Mouse (Mus musculus) intestine, postnatal 0 days (tissue): ENCODE results near the gene Tbc1d30. TPM values are rescaled to one million over a fixed set of nuclear protein-coding genes. Genes with fewer than 3 reads are reported as not detected.

Experiments used
- ATAC-seq: fragments of 200-750 bp; cut with Nextera tagmentation; 2 replicates; pipeline ENCODE4 v1.8.0; 2017; ENCODE audit warnings: mild to moderate bottlenecking, moderate TSS enrichment, moderate library complexity
- H3K27ac ChIP-seq: fragments of 300-500 bp; sonication (generic); 2 replicates; pipeline ENCODE4 v1.5.1; 2014; ENCODE audit warnings: mild to moderate bottlenecking, low read depth, low read length, moderate library complexity
- H3K27me3 ChIP-seq: fragments of 300-500 bp; sonication (generic); replicated peaks from 2 replicates; pipeline ENCODE4 v1.6.1; 2014; ENCODE audit warnings: low read length, mixed read lengths; ENCODE audit not compliant: control insufficient read depth, insufficient read depth
- H3K36me3 ChIP-seq: fragments of 300-500 bp; sonication (generic); 2 replicates; pipeline ENCODE4 v1.6.1; 2014; ENCODE audit warnings: mild to moderate bottlenecking, moderate library complexity; ENCODE audit not compliant: control insufficient read depth, insufficient read depth
- H3K4me1 ChIP-seq: fragments of 300-500 bp; sonication (generic); replicated peaks from 2 replicates; pipeline ENCODE4 v1.6.1; 2014; ENCODE audit warnings: antibody characterized with exemption, low read length, mixed read lengths; ENCODE audit not compliant: control insufficient read depth, insufficient read depth
- H3K4me2 ChIP-seq: fragments of 300-500 bp; sonication (generic); replicated peaks from 2 replicates; pipeline ENCODE4 v1.6.1; 2014; ENCODE audit warnings: low read depth, mild to moderate bottlenecking, moderate library complexity
- H3K4me3 ChIP-seq: fragments of 300-500 bp; sonication (generic); 2 replicates; pipeline ENCODE4 v1.5.1; 2014; ENCODE audit warnings: low read depth, low read length
- H3K9ac ChIP-seq: fragments of 300-500 bp; sonication (generic); 2 replicates; pipeline ENCODE4 v1.6.1; 2014; ENCODE audit warnings: mild to moderate bottlenecking, low read depth, low read length
- H3K9me3 ChIP-seq: fragments of 300-500 bp; sonication (generic); 2 replicates; pipeline ENCODE4 v1.6.1; 2016; ENCODE audit warnings: mixed run types; ENCODE audit not compliant: control insufficient read depth
- CTCF ChIP-seq: sonication (generic); IDR thresholded peaks from 2 replicates; pipeline ENCODE4 v1.5.1; 2016; ENCODE audit warnings: low read depth, mild to moderate bottlenecking, control low read depth, antibody characterized with exemption, moderate library complexity
- WGBS: fragments of 180-500 bp; shearing (Covaris S2); extraction: QIAGEN DNeasy Blood & Tissue Kit; methylation state at CpG from one replicate; pipeline ENCODE4 v1.1.7; 2014; 5-methylcytosine and 5-hydroxymethylcytosine counted together
- polyA plus RNA-seq: library from polyadenylated mRNA; unstranded; fragments of >200 nt; fragmentation: Nextera tagmentation; extraction: Ambion mirVana; gene quantifications from 2 replicates; pipeline ENCODE4 v1.2.1, GENCODE M21; 2015

Gene Tbc1d30
- polyA plus RNA-seq, 1 experiment from 2014 or later, result 2.8 TPM

DNA sequence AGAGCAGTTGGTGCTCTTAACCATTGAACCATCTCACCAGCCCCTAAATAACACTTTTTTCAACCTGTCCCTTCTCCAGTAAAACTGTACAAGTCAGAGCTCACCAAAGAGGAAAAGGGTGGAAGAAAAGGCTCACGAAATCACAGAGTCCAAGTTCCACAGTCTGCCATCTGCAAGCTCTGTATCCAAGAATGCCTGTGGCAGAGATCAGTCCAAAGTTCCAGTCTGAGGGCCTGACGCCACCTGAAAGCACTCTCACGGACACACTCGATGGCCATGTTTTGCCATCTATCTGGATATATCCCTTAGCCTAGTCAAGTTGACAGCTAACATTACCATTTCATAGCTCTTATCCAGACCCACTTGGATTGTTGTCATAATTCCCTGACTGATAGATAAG is 101.3 kb downstream of the Tbc1d30 start:
- no peak overlapping the region for H3K27ac ChIP-seq
- H3K36me3 ChIP-seq, result no peaks in the 10 kb centered on the region
- no peak overlapping the region for H3K4me2 ChIP-seq
- no peaks in the 10 kb centered on the region for H3K4me1 ChIP-seq
- no peak for TF ChIP-seq CTCF
- 74% methylated on average over 4 of the region's 4 CpGs for WGBS
- ATAC-seq, result no peak
- no peak overlapping the region for H3K9ac ChIP-seq
- H3K4me3 ChIP-seq, result no peak overlapping the region
- H3K9me3 ChIP-seq, result no peaks in the 10 kb centered on the region
- no peaks in the 10 kb centered on the region for H3K27me3 ChIP-seq

DNA sequence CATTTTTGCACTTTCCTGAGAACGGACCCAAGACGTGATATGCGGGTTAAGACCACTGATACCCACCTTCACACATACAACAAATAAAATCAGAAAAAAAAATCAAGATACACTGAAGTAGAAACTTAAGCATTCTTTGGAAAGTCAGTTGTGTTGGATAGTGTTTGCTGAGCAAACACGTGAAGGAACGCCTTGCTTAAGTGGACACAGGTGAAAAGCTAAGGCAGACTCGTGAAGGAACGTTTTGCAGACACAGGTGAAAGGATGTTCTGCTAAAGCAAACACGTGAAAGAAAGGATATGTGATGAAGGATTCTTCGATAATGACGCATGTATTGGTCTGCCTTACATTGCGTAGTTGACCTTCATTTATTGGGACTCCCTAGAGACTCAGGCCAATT is 103.5 kb downstream of the Tbc1d30 start:
- 84% methylated on average over 11 of the region's 11 CpGs for WGBS
- no peaks in the 10 kb centered on the region for H3K27me3 ChIP-seq
- no peak for ATAC-seq

GRCm38 (mm10) chr10:121246971-121247370 is 104.1 kb downstream of the Tbc1d30 start:
- Histone ChIP-seq H3K27me3 (no peaks in the 10 kb centered on the region), H3K36me3 (no peaks in the 10 kb centered on the region), H3K9ac (no peak overlapping the region), H3K4me3 (no peak overlapping the region), H3K4me2 (no peak overlapping the region), H3K9me3 (no peaks in the 10 kb centered on the region), H3K4me1 (0 out of 2 replicates have a peak, but pooled peaks cover 2% of the 10 kb centered on the region), H3K27ac (no peak overlapping the region)
- ATAC-seq, result no peak
- no peak for TF ChIP-seq CTCF
- WGBS, result 82% methylated on average over 21 of the region's 21 CpGs

More for the DNA sequence above, 103.5 kb downstream of the Tbc1d30 start:
- Histone ChIP-seq H3K4me3 (no peak overlapping the region), H3K36me3 (no peaks in the 10 kb centered on the region), H3K4me2 (no peak overlapping the region), H3K27ac (no peak overlapping the region), H3K4me1 (0 out of 2 replicates have a peak, but pooled peaks cover 2% of the 10 kb centered on the region), H3K9ac (no peak overlapping the region), H3K9me3 (no peaks in the 10 kb centered on the region)
- TF ChIP-seq CTCF, result no peak

DNA sequence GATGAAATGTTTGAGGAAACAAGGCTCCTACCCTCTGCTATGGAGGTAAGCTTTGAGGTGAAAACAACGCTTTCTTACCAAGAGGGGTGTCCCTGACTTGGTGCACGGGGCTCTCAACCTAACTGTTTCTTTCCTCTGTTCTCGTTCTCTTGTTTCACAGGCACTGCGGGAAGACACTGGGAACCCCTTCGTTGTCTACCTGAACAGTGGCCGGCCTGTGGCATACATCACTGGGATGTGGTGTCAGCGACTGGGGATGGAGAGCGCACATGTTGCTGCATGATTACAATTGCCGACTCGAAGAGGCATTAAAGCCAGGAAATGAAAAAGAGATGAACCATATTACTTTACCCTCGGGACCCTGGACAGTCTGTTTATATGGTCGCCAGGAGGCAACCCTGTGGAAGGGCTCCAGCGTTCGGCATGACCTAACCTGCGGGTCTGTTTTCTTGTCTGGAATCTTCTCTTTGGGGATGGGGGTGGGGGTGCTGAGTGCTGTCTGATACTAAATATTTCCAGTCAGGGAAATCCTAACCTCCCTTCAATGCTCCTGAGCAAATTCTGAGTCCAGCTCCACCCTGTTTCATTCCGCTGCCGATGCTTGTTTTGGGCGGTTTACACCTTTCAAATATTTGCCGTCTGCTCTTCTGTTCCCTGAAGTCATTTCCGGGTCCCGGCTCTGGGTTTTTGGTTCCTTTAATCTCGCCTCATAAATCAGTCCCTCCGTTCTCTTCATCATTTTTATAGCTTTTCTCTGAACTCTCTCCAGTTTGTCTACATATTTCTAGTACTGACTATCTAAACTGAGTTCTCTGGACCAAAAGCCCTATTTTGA is 107.5 kb downstream of the Tbc1d30 start:
- Histone ChIP-seq H3K4me1 (0 out of 2 replicates have a peak, but pooled peaks cover 2% of the 10 kb centered on the region), H3K9me3 (no peaks in the 10 kb centered on the region), H3K27ac (no peak overlapping the region), H3K4me2 (no peak overlapping the region), H3K4me3 (no peak overlapping the region), H3K9ac (no peak overlapping the region), H3K36me3 (no peaks in the 10 kb centered on the region), H3K27me3 (no peaks in the 10 kb centered on the region)
- 50% methylated on average over 23 of the region's 23 CpGs for whole genome bisulfite sequencing
- no peak for TF ChIP-seq CTCF
- ATAC-seq, result no peak

DNA sequence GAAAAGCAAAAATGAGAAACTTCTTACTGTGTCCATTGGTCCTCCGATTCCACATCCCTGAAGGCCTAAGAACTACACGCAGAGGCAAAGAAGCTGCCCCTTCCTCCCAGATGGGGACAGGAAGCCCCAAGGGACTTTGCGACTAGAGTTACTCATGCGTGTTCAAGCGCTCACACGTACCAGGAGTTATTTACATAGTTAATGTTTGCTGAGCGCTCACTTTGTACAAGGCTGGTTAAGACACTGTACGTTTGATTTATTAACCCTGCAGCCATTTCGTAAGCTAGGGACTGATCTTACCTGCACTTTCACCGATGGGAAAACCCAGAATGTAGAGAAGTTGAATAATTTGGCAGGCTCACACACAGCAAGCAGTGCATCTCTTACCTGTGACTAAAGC is 108.5 kb downstream of the Tbc1d30 start:
- Histone ChIP-seq H3K36me3 (no peaks in the 10 kb centered on the region), H3K27ac (no peak overlapping the region), H3K4me3 (no peak overlapping the region), H3K9ac (no peak overlapping the region), H3K27me3 (no peaks in the 10 kb centered on the region), H3K4me1 (0 out of 2 replicates have a peak, but pooled peaks cover 2% of the 10 kb centered on the region), H3K9me3 (no peaks in the 10 kb centered on the region), H3K4me2 (no peak overlapping the region)
- ATAC-seq, result no peak
- WGBS, result 39% methylated on average over 10 of the region's 10 CpGs
- TF ChIP-seq CTCF, result no peak

- 89% methylated on average over 10 of the region's 10 CpGs for whole genome bisulfite sequencing
- H3K4me3 ChIP-seq, result no peak overlapping the region
- H3K36me3 ChIP-seq, result no peaks in the 10 kb centered on the region
- no peak for TF ChIP-seq CTCF
- no peaks in the 10 kb centered on the region for H3K27me3 ChIP-seq
- no peaks in the 10 kb centered on the region for H3K9me3 ChIP-seq
- H3K27ac ChIP-seq, result no peak overlapping the region
- no peak overlapping the region for H3K9ac ChIP-seq
- H3K4me1 ChIP-seq, result no peaks in the 10 kb centered on the region
- ATAC-seq, result no peak
- no peak overlapping the region for H3K4me2 ChIP-seq
These were observed 112.0 kb downstream of the Tbc1d30 start for GRCm38 (mm10) chr10:121239065-121239464.
